Mouse (Mus musculus) kidney, adult 8-10 months (tissue): ENCODE results near the gene Chrng.

Source experiments
- DNase-seq, 2 experiments: peaks; one replicate each; pipeline ENCODE4 v3.0.0; 2022

Gene Chrng

GRCm38 (mm10) chr1:87204465-87204864, at the start of gene Chrng:
Gene Chrng (plus strand): TSS chr1:87204657.
- DNase-seq: no peak

- DNase-seq: no peak
Observed at GRCm38 (mm10) chr1:87155531-87156198, 48.8 kb upstream of the Chrng start.

GRCm38 (mm10) chr1:87156199-87156587, 48.3 kb upstream of the Chrng start, which contains the start of gene Ecel1:
Gene Ecel1 (minus strand): TSS chr1:87156521.
- no peak for DNase-seq

DNA sequence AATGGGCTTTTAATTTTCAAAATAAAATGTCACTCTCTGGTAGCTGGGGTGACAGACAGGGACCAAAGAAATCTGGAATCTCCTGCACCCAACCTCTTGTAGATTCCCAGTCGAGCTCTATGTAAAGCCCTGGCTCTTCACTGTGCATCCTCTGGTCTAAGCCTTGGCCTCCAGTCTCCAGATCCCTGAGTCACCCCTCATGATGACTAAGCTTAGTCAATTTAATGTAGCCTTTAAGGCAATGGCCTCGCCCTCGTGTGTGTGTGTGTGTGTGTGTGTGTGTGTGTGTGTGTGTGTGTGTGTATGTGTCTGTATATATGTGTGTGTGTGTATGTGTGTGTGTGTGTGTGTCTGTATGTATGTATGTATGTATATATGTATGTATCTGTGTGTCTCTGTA, 45.1 kb upstream of the Chrng start:
- no peak for DNase-seq

DNA sequence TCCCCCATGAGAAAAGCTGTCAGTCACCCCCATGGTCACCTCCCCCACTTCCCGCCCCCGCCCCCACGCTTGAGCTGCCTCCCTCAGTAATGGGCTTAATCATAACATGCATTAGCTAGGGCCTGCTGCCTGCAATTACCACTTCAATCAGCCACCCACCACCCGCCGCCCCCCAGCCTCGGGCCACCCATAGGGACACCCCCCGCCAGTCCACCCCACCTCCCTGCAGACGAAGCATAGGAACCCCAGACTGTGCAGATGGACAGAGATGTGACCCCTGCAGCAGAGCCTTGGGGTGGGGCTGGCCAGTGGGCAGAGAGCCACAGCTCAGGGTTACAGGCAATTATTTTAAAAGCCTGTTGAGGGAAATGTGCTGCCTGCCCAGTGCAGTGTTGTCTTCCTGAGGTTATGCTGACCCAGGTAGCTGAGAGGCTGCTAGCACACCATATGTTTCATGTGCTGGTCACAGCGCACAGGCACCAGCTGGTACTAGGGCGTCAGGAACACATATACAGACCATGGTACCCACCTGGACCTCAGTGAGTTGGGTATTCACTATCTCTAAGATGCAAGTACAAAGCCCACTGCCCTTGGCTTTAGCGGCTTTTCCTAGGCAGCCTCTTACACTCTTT, 40.2 kb upstream of the Chrng start:
- DNase-seq: no peak

- no peak for DNase-seq
Observed at GRCm38 (mm10) chr1:87164796-87165184, 39.7 kb upstream of the Chrng start.

GRCm38 (mm10) chr1:87170458-87170857, 34.0 kb upstream of the Chrng start:
- DNase-seq: no peak

GRCm38 (mm10) chr1:87171312-87171711, 33.1 kb upstream of the Chrng start:
- no peak for DNase-seq

GRCm38 (mm10) chr1:87172316-87172715, 32.1 kb upstream of the Chrng start:
- no peak for DNase-seq

GRCm38 (mm10) chr1:87174006-87174955, 30.2 kb upstream of the Chrng start:
- peak; percentile 59 to 72 for DNase-seq

- no peak for DNase-seq
Observed at GRCm38 (mm10) chr1:87175852-87176292, 28.6 kb upstream of the Chrng start.

- DNase-seq: no peak
Observed at GRCm38 (mm10) chr1:87180896-87181295, 23.6 kb upstream of the Chrng start.

DNA sequence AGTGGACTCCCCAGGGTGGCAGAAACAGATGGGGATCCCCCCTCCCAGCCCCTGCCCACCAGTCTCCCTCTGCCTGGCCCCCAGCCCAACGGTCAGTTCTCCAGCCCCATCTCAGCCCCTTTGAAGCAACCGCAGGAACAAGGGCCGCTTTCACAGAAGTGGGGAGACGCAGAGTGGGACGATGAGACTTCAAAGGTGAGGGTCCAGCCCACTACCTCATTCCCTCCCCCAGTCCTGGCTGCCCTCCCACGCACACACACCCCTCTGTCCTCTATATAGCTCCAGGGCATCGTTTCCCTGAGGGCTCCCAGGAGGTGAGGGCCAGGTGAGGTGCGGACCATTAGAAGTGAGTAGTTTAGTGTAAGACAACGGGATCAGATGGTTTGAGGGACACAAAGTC, 21.4 kb upstream of the Chrng start, which contains the start of gene Prss56:
Gene Prss56, plus strand, starts transcription at position 301 of the 400 bp plus-strand sequence.
- no peak for DNase-seq

- no peak for DNase-seq
Observed at GRCm38 (mm10) chr1:87183998-87184750, 20.3 kb upstream of the Chrng start.

GRCm38 (mm10) chr1:87184751-87185139, 19.7 kb upstream of the Chrng start:
- DNase-seq: peak; percentile 49 to 76

GRCm38 (mm10) chr1:87185526-87185925, 18.9 kb upstream of the Chrng start:
- no peak for DNase-seq

- no peak for DNase-seq
Observed at GRCm38 (mm10) chr1:87186261-87187036, 18.0 kb upstream of the Chrng start.

DNA sequence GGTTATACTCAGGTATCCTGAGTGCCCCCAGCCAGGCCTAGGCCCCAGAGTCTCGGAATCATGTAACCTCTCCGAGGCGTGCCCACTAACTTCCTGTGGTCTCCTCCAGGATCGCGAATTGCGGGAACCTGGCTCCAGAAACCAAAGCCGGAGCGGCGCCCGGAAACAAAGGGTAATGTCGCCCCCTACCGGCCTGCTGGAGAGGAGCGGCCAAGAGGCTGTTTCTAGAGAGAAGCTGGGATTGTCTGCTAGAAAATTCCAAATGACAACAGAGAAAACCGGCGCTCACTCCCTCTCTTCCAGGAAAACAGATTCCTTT, 17.5 kb upstream of the Chrng start:
- DNase-seq: peak; percentile 28 to 65

- no peak for DNase-seq
Observed at GRCm38 (mm10) chr1:87190429-87190828, 14.0 kb upstream of the Chrng start, which contains the start of gene Chrnd. Gene Chrnd (plus strand): TSS chr1:87190607.

DNA sequence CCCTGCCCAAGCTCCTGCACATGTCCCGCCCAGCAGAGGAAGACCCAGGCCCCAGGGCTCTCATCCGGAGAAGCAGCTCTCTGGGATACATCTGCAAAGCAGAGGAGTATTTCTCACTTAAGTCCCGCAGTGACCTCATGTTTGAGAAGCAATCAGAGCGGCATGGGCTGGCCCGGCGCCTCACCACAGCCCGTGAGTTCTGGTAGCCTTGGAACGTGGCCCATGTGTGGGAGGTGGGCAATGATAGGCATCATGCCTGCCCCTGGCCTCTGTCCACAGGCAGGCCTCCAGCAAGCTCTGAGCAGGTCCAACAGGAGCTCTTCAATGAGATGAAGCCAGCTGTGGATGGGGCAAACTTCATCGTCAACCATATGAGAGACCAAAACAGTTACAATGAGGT, 7.2 kb upstream of the Chrng start:
- no peak for DNase-seq

DNA sequence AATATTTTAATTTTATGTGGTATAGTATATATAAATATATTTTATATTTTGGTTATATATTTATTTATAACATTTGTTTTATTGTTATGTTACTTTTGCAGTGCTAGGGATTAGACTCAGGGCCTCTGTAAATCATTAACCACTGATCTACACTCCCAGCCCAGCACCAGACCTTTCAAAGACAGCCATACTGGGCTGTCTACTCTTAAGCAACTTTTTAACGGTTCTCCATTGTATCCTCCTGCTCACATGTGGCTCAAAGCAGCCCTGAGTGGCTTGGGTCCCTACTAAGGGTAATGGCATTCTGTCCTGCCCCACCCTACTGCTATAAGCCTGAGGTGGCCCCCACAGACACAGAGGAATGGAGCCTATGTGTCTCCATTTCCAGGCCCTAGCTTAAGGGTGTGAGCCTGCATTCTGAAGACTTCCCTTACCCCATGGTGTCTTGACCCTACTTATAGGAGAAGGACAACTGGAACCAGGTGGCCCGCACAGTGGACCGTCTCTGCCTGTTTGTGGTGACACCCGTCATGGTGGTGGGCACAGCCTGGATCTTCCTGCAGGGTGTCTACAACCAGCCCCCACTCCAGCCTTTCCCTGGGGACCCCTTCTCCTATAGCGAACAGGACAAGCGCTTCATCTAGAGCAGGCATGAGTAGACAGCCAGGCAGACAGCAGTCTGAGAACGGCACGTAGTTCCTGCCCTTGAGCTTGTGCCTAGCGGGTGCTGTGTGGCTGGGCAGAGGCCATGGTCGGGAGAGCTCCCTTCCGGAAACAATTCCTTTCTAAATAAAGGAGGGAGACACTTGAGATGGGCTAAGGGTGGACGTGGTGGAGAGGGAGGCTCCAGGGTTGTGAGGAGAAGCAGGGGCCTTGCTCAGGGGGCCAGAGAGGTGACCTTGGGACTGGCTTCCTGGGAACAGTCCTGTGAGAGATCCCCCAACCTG, 6.1 kb upstream of the Chrng start:
- no peak for DNase-seq
